Comparison of ENCODE assay signal across 17 mouse cellular contexts in the genomic region with DNA sequence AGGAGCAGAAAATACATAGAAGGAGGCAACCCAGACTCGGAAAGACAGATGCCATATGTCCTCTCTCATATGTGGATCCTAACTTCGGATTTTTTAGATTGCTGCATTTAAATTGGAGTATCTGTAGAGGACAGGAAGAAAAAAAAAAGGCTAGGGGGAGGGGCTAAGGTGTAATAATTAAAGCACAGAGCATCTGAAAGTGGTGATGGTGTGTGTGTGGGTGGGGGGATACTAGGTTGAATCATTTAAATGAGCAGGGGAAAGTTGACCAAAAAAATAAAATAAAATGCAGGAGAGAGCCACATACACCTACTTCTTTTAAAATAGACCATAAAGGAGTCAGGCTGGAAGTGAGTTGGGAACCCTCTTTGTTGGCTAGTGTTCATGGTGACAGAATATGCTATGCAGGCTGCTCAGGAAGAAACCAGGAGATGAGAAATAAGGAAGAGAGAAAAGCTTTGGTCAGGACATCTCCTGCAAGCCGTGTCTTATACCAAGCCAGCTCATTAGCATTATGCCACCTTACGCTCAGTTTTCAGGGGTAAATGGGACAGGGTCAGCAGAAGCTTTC.
"Had no signal": no experiment of that assay in that cellular context is flagged by ENCODE, and none has a peak within 500 bp of the region (broad histone marks: within the 10 kb centered on the region; RNA-seq: fewer than 3 reads in every experiment).

No protein-coding gene starts in this region.

- DNase-seq: gastrocnemius, adult 2 months; gastrocnemius, postnatal 10 days; gastrocnemius, postnatal 25 days; heart, adult 18-20 months; heart, postnatal 10 days; heart, postnatal 4 days; kidney, adult 18-20 months; kidney, adult 8-10 months; kidney, postnatal 10 days; kidney, postnatal 25 days; kidney, postnatal 4 days; liver; liver, embryonic 13.5 days had no signal

- ATAC-seq: hindbrain, embryonic 16.5 days; inflammation-experienced regulatory T-cells, adult 6 months; intestine, embryonic 15.5 days; intestine, postnatal 0 days had no signal
